Mouse (Mus musculus) embryonic fibroblast, embryonic 13.5 days (primary cell): ENCODE results near the gene Arap2.

Experiments
- CTCF ChIP-seq: IDR thresholded peaks from 2 replicates; pipeline ENCODE4 v1.5.1; 2011; ENCODE audit warnings: mild to moderate bottlenecking, control low read depth, low read length, moderate library complexity, borderline replicate concordance; ENCODE audit not compliant: insufficient read depth
- POLR2A ChIP-seq: IDR thresholded peaks from 2 replicates; pipeline ENCODE4 v1.6.1; 2011; ENCODE audit warnings: low read depth, mild to moderate bottlenecking, control low read depth, low read length, moderate library complexity

GRCm38 (mm10) chr5:62777804-62778203 is 11.8 kb upstream of the Arap2 start:
- TF ChIP-seq CTCF (no peak), POLR2A (no peak)
